Mouse (Mus musculus) cerebellum, postnatal 4 days (tissue): ENCODE data around the gene Grk5.
"Not testable (repeated sequence)": the region's sequence is repeated elsewhere in the genome, so short reads cannot be mapped to it uniquely, and the experiment has no call there.

Experiments
- DNase-seq, 2 experiments: peaks; one replicate each; pipeline ENCODE4 v3.0.0; 2022; ENCODE audit warnings: low spot score in 2 of 2, mixed read lengths in 1 of 2

Gene Grk5

GRCm38 (mm10) chr19:60889714-60890315, at the start of gene Grk5:
Grk5 (plus strand) TSS chr19:60889749.
- peak; percentile 91 to 97 for DNase-seq

GRCm38 (mm10) chr19:60843324-60843723, 46.2 kb upstream of the Grk5 start:
- no peak for DNase-seq

DNA sequence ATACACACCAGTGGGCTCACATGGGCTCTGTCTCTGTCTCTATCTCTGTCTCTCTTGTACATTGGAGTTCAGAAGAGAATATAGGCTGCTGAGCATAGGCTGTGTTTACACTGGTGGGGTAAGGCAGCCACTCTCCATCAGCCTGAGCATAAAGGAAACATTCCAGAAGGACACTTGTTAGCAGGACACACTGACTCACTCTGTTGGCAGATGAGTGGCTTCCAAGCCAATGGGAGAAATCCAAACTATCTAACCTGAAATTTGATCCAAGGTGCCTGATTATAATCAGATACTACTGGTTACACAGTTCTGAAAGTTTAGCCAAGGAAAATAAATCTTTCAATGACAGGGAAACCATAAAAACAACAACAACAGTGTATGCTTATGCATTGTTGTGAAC, 43.8 kb upstream of the Grk5 start:
- DNase-seq, result no peak

DNA sequence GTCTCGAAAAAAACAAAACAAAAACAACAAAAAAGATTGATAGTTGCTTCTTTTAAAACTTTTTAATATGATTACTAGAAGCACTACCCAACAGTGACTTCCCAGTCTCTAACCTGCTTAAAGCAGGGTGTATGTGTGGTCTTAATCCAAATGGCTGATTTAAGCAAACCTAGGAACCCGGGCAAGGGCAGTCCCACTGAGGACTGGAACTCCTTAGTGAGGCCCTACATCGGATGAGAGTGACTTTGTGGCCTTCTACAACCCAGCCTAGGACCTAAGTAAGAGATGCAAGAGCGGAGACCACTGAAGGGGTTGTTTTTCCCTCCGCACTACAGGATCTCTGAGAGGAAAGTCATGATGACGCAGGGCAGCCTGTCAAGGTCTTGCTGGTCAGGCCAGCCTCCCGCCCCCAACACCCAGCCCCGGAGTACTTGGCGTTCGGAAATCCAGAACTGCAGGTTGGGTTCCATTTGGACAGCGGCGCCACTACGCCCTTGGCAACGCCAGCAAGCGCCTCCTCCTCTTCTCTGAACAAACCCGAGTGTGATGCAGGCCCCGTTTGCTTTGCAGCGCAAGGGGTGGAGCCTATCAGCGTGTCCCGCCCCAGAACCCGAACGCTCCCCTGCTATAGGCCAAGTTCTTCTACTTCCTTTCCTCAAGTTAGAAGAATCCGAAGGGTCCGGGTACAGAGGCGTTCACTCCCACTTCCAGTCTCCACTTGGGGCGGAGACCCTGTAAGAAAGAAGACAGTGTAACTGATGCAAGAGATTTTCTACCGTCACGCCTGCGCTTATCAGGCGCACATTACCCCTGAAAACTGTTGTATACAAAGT, 28.5 kb upstream of the Grk5 start, which contains the start of gene Sfxn4:
Gene Sfxn4, minus strand, starts transcription at position 612 of the 833 bp plus-strand sequence.
- DNase-seq, result peak; percentile 73 to 78

- not testable (repeated sequence) for DNase-seq
These were observed 23.4 kb upstream of the Grk5 start for GRCm38 (mm10) chr19:60866169-60866568.

- no peak for DNase-seq
These were observed 19.1 kb upstream of the Grk5 start for GRCm38 (mm10) chr19:60870489-60870888.

GRCm38 (mm10) chr19:60871366-60871765, 18.2 kb upstream of the Grk5 start:
- DNase-seq, result no peak

GRCm38 (mm10) chr19:60872272-60872671, 17.3 kb upstream of the Grk5 start:
- DNase-seq, result no peak

GRCm38 (mm10) chr19:60873501-60873900, 16.0 kb upstream of the Grk5 start:
- no peak for DNase-seq

DNA sequence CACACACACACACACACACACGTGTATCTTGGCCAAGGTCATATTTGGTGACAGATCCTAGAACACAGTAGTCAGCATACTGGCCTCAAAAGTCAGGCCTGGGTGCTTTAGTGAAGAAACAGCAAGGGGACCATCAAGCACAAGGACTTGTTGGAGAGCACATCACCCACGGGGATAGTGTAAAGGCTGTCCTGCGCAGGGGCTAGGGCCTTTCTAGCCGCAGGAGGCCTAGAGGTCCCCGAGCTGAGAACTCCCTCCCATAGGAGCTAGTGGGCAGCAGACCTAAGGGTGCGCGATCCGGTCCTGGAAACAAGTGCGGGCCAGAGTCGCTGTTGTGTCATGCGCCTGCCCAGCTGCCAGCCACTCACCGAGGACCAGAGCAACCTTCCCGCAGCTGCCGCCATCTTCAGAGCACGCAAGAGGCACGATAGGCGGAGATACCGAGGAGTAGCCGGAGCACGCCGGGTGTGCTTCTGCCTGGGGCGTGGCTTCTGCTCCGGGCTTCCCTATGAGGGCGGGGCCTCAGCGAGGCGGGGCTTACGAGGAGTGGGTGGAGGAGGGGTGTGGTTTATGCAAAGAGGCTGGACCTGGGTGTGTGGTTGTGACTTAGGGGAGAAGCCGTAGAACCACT, 15.4 kb upstream of the Grk5 start, which contains the start of gene Prdx3:
Gene Prdx3, minus strand, starts transcription at position 493 of the 631 bp plus-strand sequence.
- DNase-seq, result peak; percentile 74 to 89

- peak in 1 of 2 experiments; percentile 15 for DNase-seq
These were observed 6.4 kb upstream of the Grk5 start for GRCm38 (mm10) chr19:60883129-60883528.

GRCm38 (mm10) chr19:60887637-60888036, 1.9 kb upstream of the Grk5 start:
- DNase-seq, result no peak

GRCm38 (mm10) chr19:60889101-60889713, 342 bp upstream of the Grk5 start:
- DNase-seq, result peak in 1 of 2 experiments; percentile 26

- DNase-seq, result peak; percentile 41 to 55
These were observed 1.0 kb downstream of the Grk5 start for GRCm38 (mm10) chr19:60890391-60891122.

DNA sequence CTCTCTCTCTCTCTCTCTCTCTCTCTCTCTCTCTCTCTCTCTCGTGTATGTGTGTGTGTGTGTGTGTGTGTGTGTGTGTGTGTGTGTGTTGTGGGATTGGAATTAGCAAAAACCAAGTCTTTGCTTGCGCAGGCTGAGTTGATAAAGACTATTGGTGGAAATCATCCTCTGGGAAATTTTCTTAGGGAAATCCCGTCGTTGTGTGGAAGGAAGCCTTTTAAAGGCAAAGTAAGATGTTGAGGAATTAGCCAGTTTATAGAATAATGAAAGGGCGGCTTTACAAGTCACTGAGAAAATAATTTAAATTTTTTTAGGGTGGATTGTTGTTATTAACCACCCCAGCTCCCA, 1.5 kb downstream of the Grk5 start:
- no peak for DNase-seq

DNA sequence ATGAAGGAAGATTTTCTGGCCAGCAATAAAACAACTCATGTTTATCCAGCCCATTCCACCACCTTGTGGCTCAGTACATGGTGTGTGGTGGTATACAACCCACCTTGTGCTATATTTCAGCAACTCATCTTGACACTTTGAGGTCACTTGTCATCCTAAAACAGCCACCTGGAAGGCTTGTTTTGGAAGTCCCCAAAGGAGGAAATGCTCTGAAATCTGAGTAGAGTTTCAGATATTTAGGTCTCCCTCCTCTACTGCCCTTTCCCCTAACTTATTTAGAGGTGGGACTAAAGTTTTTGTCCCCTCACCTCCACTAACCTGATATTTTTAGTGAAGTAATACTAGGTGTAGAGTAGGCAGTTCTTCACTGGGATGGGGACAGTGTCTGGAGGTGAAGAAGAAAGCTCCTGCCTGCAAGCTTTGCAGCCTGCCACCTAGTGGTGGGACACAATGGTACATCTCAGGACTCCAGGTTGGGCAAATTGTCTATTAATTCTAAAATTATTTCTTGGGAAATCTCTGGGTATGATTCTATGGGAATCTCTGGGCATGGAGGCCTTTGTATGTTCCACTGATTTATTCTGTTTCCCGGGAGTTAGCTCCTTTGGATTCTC, 2.5 kb downstream of the Grk5 start:
- DNase-seq, result peak; percentile 36 to 63

DNA sequence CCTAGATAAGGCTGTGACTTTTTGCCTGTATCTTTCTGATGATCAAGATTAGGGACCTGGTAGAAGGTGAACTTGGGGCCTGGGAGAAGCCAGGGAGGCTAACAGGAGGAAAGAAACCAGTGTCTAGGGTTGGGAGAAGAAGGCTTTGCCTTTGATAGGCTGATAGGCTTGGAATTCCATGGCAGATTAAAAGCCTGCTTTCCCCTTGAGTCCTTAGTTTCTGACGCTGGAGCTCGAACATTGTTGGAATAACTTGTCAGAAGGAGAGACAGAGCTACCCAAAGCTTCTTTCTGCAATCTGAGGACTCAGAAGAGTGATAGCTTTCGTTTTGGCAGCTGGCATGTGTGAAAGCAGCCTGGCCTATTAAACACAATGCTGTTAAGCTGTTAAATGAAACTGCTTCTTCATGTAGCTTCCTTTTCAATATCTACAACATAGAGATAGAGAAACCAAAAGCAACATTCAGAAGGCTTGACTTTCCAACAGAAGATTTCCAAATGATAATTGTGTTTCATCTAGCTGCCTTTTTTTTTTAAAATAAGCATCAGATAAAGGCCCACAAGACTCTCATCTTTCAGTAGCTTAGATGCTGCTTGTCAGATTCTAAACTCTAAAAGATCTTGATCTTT, 5.8 kb downstream of the Grk5 start:
- no peak for DNase-seq

DNA sequence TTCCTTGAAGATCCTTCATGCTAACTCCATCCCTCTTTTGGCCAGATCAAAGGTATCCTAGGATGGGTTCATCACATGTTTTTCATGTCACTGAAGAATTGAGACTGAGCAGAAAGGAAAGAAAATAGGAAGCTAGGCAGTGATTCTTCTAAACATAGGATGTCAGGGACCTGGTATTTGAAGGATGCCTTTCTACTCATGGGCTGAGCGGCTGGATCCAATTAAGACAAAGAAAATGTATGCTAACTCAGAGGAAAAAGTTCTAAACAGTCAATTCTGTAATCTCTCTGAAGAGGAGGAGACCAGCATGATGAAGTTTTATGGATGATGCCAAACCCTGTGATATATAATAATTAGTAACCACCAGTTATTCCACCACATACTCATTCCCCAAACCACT, 13.6 kb downstream of the Grk5 start:
- no peak for DNase-seq

GRCm38 (mm10) chr19:60903971-60904370, 14.4 kb downstream of the Grk5 start:
- no peak for DNase-seq

DNA sequence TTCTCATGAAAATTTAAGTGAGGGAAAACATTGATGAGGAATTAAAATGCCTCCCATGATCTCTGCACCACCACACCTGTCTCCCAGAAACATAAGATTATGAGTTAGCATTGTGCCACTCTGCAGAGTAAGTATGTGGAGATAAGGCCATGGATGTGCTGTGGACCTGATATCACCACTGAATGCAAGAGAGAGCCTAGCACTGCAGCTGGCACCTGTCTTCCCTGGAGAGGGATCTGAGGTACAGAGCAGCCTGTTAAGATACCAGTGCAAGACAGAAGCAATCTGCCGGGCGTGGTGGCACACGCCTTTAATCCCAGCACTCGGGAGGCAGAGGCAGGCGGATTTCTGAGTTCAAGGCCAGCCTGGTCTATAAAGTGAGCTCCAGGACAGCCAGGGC, 15.9 kb downstream of the Grk5 start:
- DNase-seq, result no peak

- DNase-seq, result no peak
These were observed 20.8 kb downstream of the Grk5 start for GRCm38 (mm10) chr19:60910304-60910703.
